Mouse (Mus musculus) kidney, adult 2 months (tissue): ENCODE results near the gene Mrpl44. TPM values are rescaled to one million over a fixed set of nuclear protein-coding genes. Genes with fewer than 3 reads are reported as not detected.

Experiments used
- DNase-seq: peaks from one replicate; pipeline ENCODE4 v3.0.0; 2021
- H3K27ac ChIP-seq: fragments of 200-500 bp; 2 replicates; pipeline ENCODE4 v1.5.1; 2012; ENCODE audit warnings: low read depth, low read length, control low read depth, inconsistent platforms; ENCODE audit not compliant: insufficient read depth
- H3K27me3 ChIP-seq: fragments of 200-500 bp; replicated peaks from 2 replicates; pipeline ENCODE4 v1.6.1; 2012; ENCODE audit warnings: mild to moderate bottlenecking, moderate library complexity, low read length, inconsistent platforms; ENCODE audit not compliant: control insufficient read depth, insufficient read depth
- H3K36me3 ChIP-seq: fragments of 200-500 bp; 2 replicates; pipeline ENCODE4 v1.6.1; 2012; ENCODE audit warnings: mild to moderate bottlenecking, moderate library complexity, low read length, inconsistent platforms; ENCODE audit not compliant: control insufficient read depth, insufficient read depth
- H3K4me1 ChIP-seq: fragments of 200-500 bp; 2 replicates; pipeline ENCODE4 v1.6.1; 2011; ENCODE audit warnings: low read length; ENCODE audit not compliant: control insufficient read depth, insufficient read depth
- H3K4me3 ChIP-seq: fragments of 200-500 bp; 2 replicates; pipeline ENCODE4 v1.5.1; 2011; ENCODE audit warnings: mild to moderate bottlenecking, low read depth, low read length, control low read depth; ENCODE audit not compliant: insufficient read depth
- CTCF ChIP-seq: fragments of 200-500 bp; conservative IDR thresholded peaks from 2 replicates; pipeline ENCODE4 v1.5.1; 2011; ENCODE audit warnings: low read depth, mild to moderate bottlenecking, control low read depth, low read length, moderate library complexity, mixed read lengths; ENCODE audit not compliant: insufficient read depth, insufficient read length
- POLR2A ChIP-seq: fragments of 200-500 bp; IDR thresholded peaks from one replicate; pipeline ENCODE4 v1.6.1; 2011; ENCODE audit warnings: low read depth, low read length, control low read depth
- WGBS: fragments of 180-500 bp; shearing (Covaris S2); methylation state at CpG from one replicate; pipeline ENCODE4 v1.1.7; 2018; 5-methylcytosine and 5-hydroxymethylcytosine counted together
- polyA plus RNA-seq: library from polyadenylated mRNA; depleted of rRNA; stranded (reverse); fragments of >200 nt; gene quantifications from 2 replicates; pipeline ENCODE4 v1.2.3, GENCODE M21; 2012

Mrpl44 gene
- polyA plus RNA-seq, 1 experiment = 21.4 TPM

- Histone ChIP-seq H3K27ac (peak overlapping the region; percentile 78), H3K27me3 (no peaks in the 10 kb centered on the region), H3K4me3 (no peak overlapping the region), H3K4me1 (peaks cover 44% of the 10 kb centered on the region), H3K36me3 (no peaks in the 10 kb centered on the region; the same call in 1 of the 2 replicates)
- TF ChIP-seq POLR2A = no peak
- no peak for TF ChIP-seq CTCF
- WGBS = 39% methylated on average over 5 of the region's 5 CpGs
- DNase-seq = peak; percentile 84
Measured at GRCm38 (mm10) chr1:79751186-79751585, 24.6 kb upstream of the Mrpl44 start.

GRCm38 (mm10) chr1:79752015-79752695 lies 23.7 kb upstream of the Mrpl44 start:
- DNase-seq = no peak
- Histone ChIP-seq H3K27me3 (no peaks in the 10 kb centered on the region), H3K4me3 (no peak overlapping the region), H3K36me3 (no peaks in the 10 kb centered on the region; the same call in 1 of the 2 replicates), H3K4me1 (peaks cover 43% of the 10 kb centered on the region), H3K27ac (peak overlapping the region; percentile 78)
- TF ChIP-seq CTCF = no peak
- no peak for TF ChIP-seq POLR2A
- 68% methylated on average over 7 of the region's 7 CpGs for WGBS

DNA sequence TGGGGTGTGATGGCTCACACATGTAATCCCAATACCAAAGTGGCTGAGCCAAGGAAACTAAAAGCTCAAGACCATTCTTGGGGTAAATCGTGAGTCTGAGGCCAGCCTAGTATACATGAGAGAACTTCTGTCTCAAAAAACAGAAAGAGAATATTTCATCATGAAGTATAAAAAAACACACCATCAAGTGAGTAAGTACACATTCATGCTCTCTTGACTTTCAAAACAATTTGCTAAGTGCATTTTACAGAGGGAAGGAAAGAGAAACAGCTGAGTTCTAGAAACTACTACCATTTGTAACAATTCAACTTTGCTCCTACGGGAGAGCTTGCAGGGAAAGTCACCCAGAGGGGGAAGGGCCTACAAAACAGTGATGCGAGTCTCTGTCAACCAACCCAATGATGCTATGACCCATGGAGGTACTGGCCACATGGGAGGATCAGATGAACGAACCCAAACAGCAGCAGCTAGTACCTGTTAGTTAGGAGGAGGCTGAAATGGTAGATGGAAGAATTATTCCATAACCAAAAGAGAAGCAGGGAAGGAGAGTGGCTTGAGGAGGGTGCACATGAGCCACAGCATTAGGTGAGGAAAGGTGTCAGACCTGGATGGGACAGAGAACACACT lies 23.0 kb upstream of the Mrpl44 start:
- Histone ChIP-seq H3K4me1 (peaks cover 43% of the 10 kb centered on the region), H3K36me3 (no peaks in the 10 kb centered on the region; the same call in 1 of the 2 replicates), H3K27me3 (no peaks in the 10 kb centered on the region), H3K27ac (peak overlapping the region; percentile 78; the same call in 1 of the 2 replicates), H3K4me3 (no peak overlapping the region)
- TF ChIP-seq POLR2A (no peak), CTCF (no peak)
- WGBS = 54% methylated on average over 4 of the region's 4 CpGs
- DNase-seq = no peak

DNA sequence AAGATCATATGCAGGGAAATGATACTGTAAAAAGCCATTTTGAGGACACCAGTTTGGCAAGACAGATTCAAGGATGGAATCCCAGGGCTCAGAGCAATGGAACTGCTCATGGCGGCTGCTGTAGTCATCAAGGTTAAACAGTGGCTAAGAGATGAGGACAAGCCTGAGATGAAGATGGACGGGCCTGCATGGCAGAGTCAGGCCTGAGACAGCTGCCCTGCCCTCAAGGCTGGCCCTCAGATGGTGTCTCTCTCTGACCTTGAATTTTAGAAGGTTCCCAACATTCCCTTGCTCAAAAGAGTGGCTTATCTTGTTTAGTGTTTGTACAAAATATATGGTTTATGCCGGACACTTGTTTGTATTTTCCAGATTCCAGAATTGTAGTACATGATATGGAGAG lies 22.4 kb upstream of the Mrpl44 start:
- DNase-seq = no peak
- 72% methylated on average over 3 of the region's 3 CpGs for WGBS
- H3K27ac ChIP-seq = no peak overlapping the region
- peaks cover 43% of the 10 kb centered on the region for H3K4me1 ChIP-seq
- no peak overlapping the region for H3K4me3 ChIP-seq
- no peaks in the 10 kb centered on the region; the same call in 1 of the 2 replicates for H3K36me3 ChIP-seq
- no peak for TF ChIP-seq POLR2A
- TF ChIP-seq CTCF = no peak
- H3K27me3 ChIP-seq = no peaks in the 10 kb centered on the region

GRCm38 (mm10) chr1:79754936-79755335 lies 20.9 kb upstream of the Mrpl44 start:
- H3K27ac ChIP-seq = no peak overlapping the region
- 60% methylated on average over 3 of the region's 3 CpGs for WGBS

GRCm38 (mm10) chr1:79755376-79755775 lies 20.4 kb upstream of the Mrpl44 start:
- Histone ChIP-seq H3K27me3 (no peaks in the 10 kb centered on the region), H3K4me1 (peaks cover 50% of the 10 kb centered on the region), H3K4me3 (no peak overlapping the region), H3K27ac (peak overlapping the region; percentile 54; the same call in 1 of the 2 replicates), H3K36me3 (no peaks in the 10 kb centered on the region; the same call in 1 of the 2 replicates)
- no peak for DNase-seq
- WGBS = 24% methylated on average over 2 of the region's 2 CpGs
- TF ChIP-seq CTCF = no peak
- no peak for TF ChIP-seq POLR2A

More at GRCm38 (mm10) chr1:79754936-79755335, 20.9 kb upstream of the Mrpl44 start:
- Histone ChIP-seq H3K27me3 (no peaks in the 10 kb centered on the region), H3K36me3 (no peaks in the 10 kb centered on the region; the same call in 1 of the 2 replicates), H3K4me3 (no peak overlapping the region), H3K4me1 (peaks cover 47% of the 10 kb centered on the region)
- TF ChIP-seq CTCF = no peak
- TF ChIP-seq POLR2A = no peak
- peak; percentile 60 for DNase-seq

DNA sequence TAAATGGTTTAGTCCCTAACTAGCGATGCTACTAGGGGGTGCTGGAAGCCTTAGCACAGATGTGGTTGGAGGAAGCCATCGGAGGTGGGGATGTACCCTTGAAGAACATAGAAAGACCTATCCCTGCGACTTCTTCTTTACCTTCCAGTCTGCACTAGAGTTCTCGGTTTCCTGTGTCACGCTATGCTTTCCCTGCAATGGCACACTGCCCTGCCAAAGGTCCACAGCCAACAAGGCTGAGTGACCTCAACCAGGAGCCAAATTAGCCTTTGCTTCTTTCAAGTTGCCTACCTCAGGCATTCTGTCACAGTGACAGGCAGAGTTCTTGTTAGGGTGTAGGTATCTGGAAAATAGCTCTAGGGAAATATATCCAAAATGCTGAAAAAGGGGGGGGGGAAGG lies 19.4 kb upstream of the Mrpl44 start:
- Histone ChIP-seq H3K4me3 (no peak overlapping the region), H3K27me3 (no peaks in the 10 kb centered on the region), H3K27ac (peak overlapping the region; percentile 25), H3K36me3 (no peaks in the 10 kb centered on the region), H3K4me1 (peaks cover 46% of the 10 kb centered on the region)
- peak; percentile 80 for DNase-seq
- 65% methylated on average over 5 of the region's 5 CpGs for WGBS
- TF ChIP-seq POLR2A (no peak), CTCF (no peak)
